Mouse (Mus musculus) activated CD4-positive, CD25-positive, alpha-beta regulatory T cell, adult 9 weeks (primary cell): ENCODE data around the gene Gm648. TPM values are rescaled to one million over a fixed set of nuclear protein-coding genes. Genes with fewer than 3 reads are reported as not detected.

ENCODE experiments used
- polyA plus RNA-seq: library from polyadenylated mRNA; unstranded; fragments of 100-300 nt; shearing (Covaris generic); gene quantifications from one replicate; pipeline ENCODE4 v1.2.1, GENCODE M21; 2017

Gm648 gene
- not detected for polyA plus RNA-seq

GRCm38 (mm10) chrX:56549506-56549905 lies at the start of gene Gm648:
Gene Gm648, minus strand, starts transcription at chrX:56549606.

GRCm38 (mm10) chrX:56597887-56598640 lies 48.7 kb upstream of the Gm648 start, which contains the start of gene Mmgt1:
Gene Mmgt1, minus strand, starts transcription at chrX:56598069.

GRCm38 (mm10) chrX:56524442-56524841 lies 25.0 kb downstream of the Gm648 start, which contains the start of gene Gm10477:
Gene Gm10477, plus strand, starts transcription at chrX:56524742.

Other genes starting within 250 kb of the Gm648 start
- 1.7 TPM for gene Zfp449, start 203.2 kb downstream of the Gm648 start, polyA plus RNA-seq
- 4.5 TPM for gene Smim10l2a, start 175.0 kb downstream of the Gm648 start, polyA plus RNA-seq
- not detected for gene Gm2174, start 101.6 kb downstream of the Gm648 start, polyA plus RNA-seq
- gene Ints6l, start 94.7 kb downstream of the Gm648 start, polyA plus RNA-seq = 40.1 TPM
- gene Gm10477, start 24.9 kb downstream of the Gm648 start, polyA plus RNA-seq = not detected
- 9.8 TPM for gene Mmgt1, start 48.5 kb upstream of the Gm648 start, polyA plus RNA-seq
- 14.5 TPM for gene Slc9a6, start 60.2 kb upstream of the Gm648 start, polyA plus RNA-seq
- not detected for gene Fhl1, start 182.2 kb upstream of the Gm648 start, polyA plus RNA-seq